Mouse (Mus musculus): Measurements from ENCODE around the gene Hes1. TPM values are rescaled to one million over a fixed set of nuclear protein-coding genes. Genes with fewer than 3 reads are reported as not detected.

Gene Hes1
- polyA plus RNA-seq, 1 experiment from 2014 or later, result 56.8 TPM

DNA sequence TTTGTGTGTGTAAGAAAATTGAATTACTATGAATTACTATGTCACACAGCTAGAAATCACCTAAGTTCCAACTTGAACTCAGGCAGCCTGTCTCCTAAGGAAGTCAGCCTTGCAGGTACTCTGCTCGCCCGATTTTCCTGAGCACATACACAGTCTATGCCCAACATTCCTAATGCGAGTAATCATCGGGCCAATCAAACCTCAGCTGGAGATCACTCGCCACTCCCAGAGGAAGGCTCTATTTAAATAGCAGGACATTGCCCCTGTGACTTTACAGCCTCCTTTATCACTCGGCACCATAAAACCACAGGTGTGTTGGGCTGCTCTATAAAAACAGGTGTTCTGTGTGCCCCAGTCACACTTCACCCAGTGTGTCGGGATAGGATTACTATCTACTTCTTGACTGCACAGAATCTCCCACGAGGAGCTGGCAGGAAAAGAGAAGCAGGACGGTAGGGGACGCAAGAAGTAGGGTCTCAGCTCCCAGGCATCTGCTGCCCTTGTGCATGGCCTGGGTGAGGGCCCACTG, 8.8 kb upstream of the Hes1 start:
- H3K9ac ChIP-seq (ENCODE audit: low read length), result no peak overlapping the region
- H3K4me1 ChIP-seq (ENCODE audit: control insufficient read depth, insufficient read depth, low read length), result peaks cover 5% of the 10 kb centered on the region; the same call in 1 of the 2 replicates
- 25% methylated on average over 10 of the region's 10 CpGs for WGBS
- ATAC-seq (ENCODE audit: insufficient read depth, low FRiP score, low TSS enrichment) (no peak), DNase-seq (ENCODE audit: low spot score) (no peak)
- no peak overlapping the region for H3K4me3 ChIP-seq (ENCODE audit: low read depth, low read length)
- no peaks in the 10 kb centered on the region for H3K9me3 ChIP-seq (ENCODE audit: control insufficient read depth, low read length)
- no peak overlapping the region for H3K27ac ChIP-seq (ENCODE audit: low read depth, low read length)
- no peak overlapping the region for H3K4me2 ChIP-seq (ENCODE audit: low read depth)
- H3K27me3 ChIP-seq (ENCODE audit: control insufficient read depth, insufficient read depth, low read length), result peaks cover 17% of the 10 kb centered on the region
- no peaks in the 10 kb centered on the region for H3K36me3 ChIP-seq (ENCODE audit: control insufficient read depth, insufficient read depth, low read length)

DNA sequence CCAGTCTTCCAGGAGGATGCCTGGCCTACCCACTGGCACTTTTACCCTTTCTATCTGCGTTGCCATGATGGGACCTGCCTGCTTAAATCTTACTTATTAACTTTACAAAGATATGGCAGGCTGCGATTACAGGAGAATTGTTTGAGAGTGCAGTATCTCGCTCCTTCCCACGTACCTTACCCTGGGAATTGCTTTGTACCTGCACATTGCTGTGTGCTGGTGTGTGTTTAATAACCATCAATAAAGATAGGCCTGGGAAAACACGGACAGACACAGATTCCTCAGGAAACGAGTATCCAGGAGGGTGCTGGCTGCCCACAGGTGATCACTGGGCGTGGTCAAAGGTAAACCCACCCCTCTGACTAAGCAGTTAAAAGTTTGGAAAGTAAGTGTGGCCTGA, 8.3 kb upstream of the Hes1 start:
- peaks cover 22% of the 10 kb centered on the region for H3K27me3 ChIP-seq (ENCODE audit: control insufficient read depth, insufficient read depth, low read length)
- H3K4me2 ChIP-seq (ENCODE audit: low read depth), result no peak overlapping the region
- H3K4me1 ChIP-seq (ENCODE audit: control insufficient read depth, insufficient read depth, low read length), result peaks cover 7% of the 10 kb centered on the region; the same call in 1 of the 2 replicates
- 69% methylated on average over 7 of the region's 7 CpGs for WGBS
- ATAC-seq (ENCODE audit: insufficient read depth, low FRiP score, low TSS enrichment), result no peak
- H3K36me3 ChIP-seq (ENCODE audit: control insufficient read depth, insufficient read depth, low read length), result no peaks in the 10 kb centered on the region
- no peak overlapping the region for H3K27ac ChIP-seq (ENCODE audit: low read depth, low read length)
- no peaks in the 10 kb centered on the region for H3K9me3 ChIP-seq (ENCODE audit: control insufficient read depth, low read length)
- no peak overlapping the region for H3K4me3 ChIP-seq (ENCODE audit: low read depth, low read length)
- no peak for DNase-seq (ENCODE audit: low spot score)
- H3K9ac ChIP-seq (ENCODE audit: low read length), result no peak overlapping the region

DNA sequence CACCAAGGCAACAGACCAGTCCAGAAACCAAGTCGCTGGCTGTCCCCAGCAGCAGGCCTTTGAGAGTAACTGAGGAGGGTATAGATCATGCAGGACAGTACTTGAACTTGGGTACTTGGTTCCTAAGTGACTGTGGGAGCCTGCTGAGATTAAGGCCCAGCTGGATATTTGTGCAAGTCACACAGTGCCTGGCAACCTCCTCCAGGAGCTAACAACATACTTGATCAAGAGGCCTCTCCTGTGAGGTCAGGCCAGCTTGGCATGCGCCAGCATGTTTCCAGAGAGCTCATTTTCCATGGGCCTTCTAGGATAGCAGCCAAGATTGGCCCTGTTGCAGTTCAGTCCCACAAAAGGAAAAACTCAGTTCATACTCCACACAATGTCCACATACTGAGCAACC, 7.3 kb upstream of the Hes1 start:
- DNase-seq (ENCODE audit: low spot score), result no peak
- Histone ChIP-seq H3K9me3 (ENCODE audit: control insufficient read depth, low read length) (no peaks in the 10 kb centered on the region), H3K36me3 (ENCODE audit: control insufficient read depth, insufficient read depth, low read length) (no peaks in the 10 kb centered on the region), H3K27ac (ENCODE audit: low read depth, low read length) (no peak overlapping the region), H3K4me2 (ENCODE audit: low read depth) (no peak overlapping the region), H3K4me1 (ENCODE audit: control insufficient read depth, insufficient read depth, low read length) (peaks cover 7% of the 10 kb centered on the region; the same call in 1 of the 2 replicates), H3K4me3 (ENCODE audit: low read depth, low read length) (no peak overlapping the region), H3K9ac (ENCODE audit: low read length) (no peak overlapping the region), H3K27me3 (ENCODE audit: control insufficient read depth, insufficient read depth, low read length) (peaks cover 29% of the 10 kb centered on the region)
- no peak for ATAC-seq (ENCODE audit: insufficient read depth, low FRiP score, low TSS enrichment)
- WGBS, result 75% methylated on average over 2 of the region's 2 CpGs

DNA sequence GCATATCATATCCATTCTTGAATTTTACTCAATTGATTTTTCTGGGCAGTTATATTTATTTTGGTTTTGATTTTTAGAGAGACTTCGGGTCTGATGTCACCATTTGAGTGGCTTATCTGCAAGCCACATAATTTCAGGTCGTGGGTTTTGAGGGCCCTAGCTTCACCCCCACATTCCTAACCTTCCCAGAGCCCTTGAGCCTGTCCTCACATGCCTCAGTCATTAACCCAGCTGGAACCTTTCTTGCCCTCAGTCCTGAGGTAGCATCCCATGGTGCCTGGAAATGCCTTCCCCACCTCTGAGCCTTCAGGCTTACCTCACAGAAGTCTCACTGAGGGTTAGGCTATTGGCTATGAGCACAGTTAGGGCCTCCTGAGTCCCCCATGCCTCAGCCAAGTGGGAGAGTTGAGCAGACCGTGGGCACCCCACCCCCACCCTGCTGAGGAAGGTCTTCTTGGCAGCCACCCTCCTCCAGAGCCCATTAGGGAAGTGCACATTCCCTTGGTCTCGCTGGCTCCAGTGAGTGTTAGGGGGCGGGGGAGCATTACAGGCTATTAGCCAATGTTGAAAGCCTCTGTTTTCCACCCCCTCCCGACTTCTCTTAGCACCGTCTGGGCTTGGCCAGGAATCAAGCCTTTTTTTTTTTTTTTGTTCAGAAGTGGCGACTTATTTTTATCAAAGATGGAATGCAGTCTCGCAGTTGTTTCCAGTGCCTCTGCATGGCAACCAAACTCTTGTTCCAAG, 5.0 kb upstream of the Hes1 start:
- ATAC-seq (ENCODE audit: insufficient read depth, low FRiP score, low TSS enrichment) (no peak), DNase-seq (ENCODE audit: low spot score) (no peak)
- H3K36me3 ChIP-seq (ENCODE audit: control insufficient read depth, insufficient read depth, low read length), result no peaks in the 10 kb centered on the region
- no peak overlapping the region for H3K9ac ChIP-seq (ENCODE audit: low read length)
- 19% methylated on average over 9 of the region's 9 CpGs for WGBS
- peaks cover 33% of the 10 kb centered on the region for H3K27me3 ChIP-seq (ENCODE audit: control insufficient read depth, insufficient read depth, low read length)
- H3K4me3 ChIP-seq (ENCODE audit: low read depth, low read length), result no peak overlapping the region
- no peaks in the 10 kb centered on the region for H3K9me3 ChIP-seq (ENCODE audit: control insufficient read depth, low read length)
- peaks cover 16% of the 10 kb centered on the region for H3K4me1 ChIP-seq (ENCODE audit: control insufficient read depth, insufficient read depth, low read length)
- H3K4me2 ChIP-seq (ENCODE audit: low read depth), result no peak overlapping the region
- H3K27ac ChIP-seq (ENCODE audit: low read depth, low read length), result no peak overlapping the region

DNA sequence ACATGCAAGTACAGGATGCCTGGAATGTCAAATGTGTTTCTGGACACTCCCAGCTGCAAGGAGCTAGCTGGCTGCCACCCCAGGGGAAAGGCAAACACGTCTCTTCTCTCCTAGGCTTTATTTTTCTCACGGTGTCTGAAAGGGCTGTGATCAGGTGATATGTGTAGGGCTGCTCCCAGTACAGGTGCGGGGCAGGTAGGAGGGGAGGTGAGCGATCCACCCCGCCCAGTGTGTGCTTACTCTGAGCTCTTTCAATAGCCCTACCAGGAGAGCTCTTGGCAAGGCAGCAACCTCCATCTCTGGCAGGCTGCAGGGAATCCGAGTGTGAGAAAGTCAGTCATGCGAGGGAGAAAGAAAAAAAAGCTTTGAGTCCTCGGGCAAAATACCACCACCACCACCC, 3.8 kb upstream of the Hes1 start:
- no peaks in the 10 kb centered on the region for H3K36me3 ChIP-seq (ENCODE audit: control insufficient read depth, insufficient read depth, low read length)
- no peak overlapping the region for H3K4me2 ChIP-seq (ENCODE audit: low read depth)
- no peaks in the 10 kb centered on the region for H3K9me3 ChIP-seq (ENCODE audit: control insufficient read depth, low read length)
- H3K27me3 ChIP-seq (ENCODE audit: control insufficient read depth, insufficient read depth, low read length), result peaks cover 33% of the 10 kb centered on the region
- no peak overlapping the region for H3K4me3 ChIP-seq (ENCODE audit: low read depth, low read length)
- 12% methylated on average over 8 of the region's 8 CpGs for WGBS
- no peak overlapping the region for H3K27ac ChIP-seq (ENCODE audit: low read depth, low read length)
- DNase-seq (ENCODE audit: low spot score) (no peak), ATAC-seq (ENCODE audit: insufficient read depth, low FRiP score, low TSS enrichment) (no peak)
- H3K4me1 ChIP-seq (ENCODE audit: control insufficient read depth, insufficient read depth, low read length), result peaks cover 18% of the 10 kb centered on the region
- H3K9ac ChIP-seq (ENCODE audit: low read length), result no peak overlapping the region

DNA sequence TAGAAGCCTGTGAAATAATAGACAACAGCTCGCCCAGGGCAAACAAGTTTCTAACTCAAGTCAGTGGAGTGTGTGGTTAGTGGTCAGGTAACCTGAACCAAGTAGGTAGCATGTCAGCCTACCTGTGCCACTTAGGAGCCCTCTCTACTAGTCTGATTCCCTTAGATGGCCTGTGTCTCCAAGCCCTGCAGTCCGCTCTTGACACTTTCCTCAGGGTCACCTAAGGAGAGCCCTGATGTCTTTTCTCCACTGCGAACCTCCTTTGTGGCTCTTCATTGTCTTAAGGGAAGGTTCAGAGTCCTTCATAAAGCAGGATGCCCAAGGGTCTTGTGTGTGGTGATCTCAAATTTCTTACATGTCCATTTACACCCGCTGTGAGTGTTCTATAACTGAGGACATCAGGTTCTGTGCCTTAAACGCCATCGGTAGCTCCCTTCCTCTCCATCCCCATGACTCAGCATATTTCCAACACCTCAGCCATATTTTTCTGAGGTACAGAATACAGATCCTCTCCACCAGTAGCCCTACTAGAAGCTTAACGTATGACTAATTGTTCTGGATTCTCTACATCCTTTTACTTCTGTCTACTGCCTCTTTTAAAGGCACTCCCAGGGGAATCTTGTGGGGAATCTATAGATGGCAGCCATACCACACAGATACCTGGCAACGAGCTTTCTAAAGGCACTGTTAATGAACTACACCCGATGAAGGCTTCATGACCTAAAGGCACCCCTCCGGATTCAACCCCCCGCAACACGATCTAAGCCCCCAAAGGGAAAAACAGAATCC, 1.7 kb upstream of the Hes1 start:
- Histone ChIP-seq H3K9me3 (ENCODE audit: control insufficient read depth, low read length) (no peaks in the 10 kb centered on the region), H3K27ac (ENCODE audit: low read depth, low read length) (no peak overlapping the region), H3K36me3 (ENCODE audit: control insufficient read depth, insufficient read depth, low read length) (no peaks in the 10 kb centered on the region), H3K9ac (ENCODE audit: low read length) (peak overlapping the region; percentile 88), H3K27me3 (ENCODE audit: control insufficient read depth, insufficient read depth, low read length) (peaks cover 28% of the 10 kb centered on the region), H3K4me2 (ENCODE audit: low read depth) (peak overlapping the region; percentile 62), H3K4me3 (ENCODE audit: low read depth, low read length) (peak overlapping the region; percentile 76), H3K4me1 (ENCODE audit: control insufficient read depth, insufficient read depth, low read length) (peaks cover 18% of the 10 kb centered on the region)
- ATAC-seq (ENCODE audit: insufficient read depth, low FRiP score, low TSS enrichment) (no peak), DNase-seq (ENCODE audit: low spot score) (no peak)
- WGBS, result 17% methylated on average over 12 of the region's 12 CpGs

DNA sequence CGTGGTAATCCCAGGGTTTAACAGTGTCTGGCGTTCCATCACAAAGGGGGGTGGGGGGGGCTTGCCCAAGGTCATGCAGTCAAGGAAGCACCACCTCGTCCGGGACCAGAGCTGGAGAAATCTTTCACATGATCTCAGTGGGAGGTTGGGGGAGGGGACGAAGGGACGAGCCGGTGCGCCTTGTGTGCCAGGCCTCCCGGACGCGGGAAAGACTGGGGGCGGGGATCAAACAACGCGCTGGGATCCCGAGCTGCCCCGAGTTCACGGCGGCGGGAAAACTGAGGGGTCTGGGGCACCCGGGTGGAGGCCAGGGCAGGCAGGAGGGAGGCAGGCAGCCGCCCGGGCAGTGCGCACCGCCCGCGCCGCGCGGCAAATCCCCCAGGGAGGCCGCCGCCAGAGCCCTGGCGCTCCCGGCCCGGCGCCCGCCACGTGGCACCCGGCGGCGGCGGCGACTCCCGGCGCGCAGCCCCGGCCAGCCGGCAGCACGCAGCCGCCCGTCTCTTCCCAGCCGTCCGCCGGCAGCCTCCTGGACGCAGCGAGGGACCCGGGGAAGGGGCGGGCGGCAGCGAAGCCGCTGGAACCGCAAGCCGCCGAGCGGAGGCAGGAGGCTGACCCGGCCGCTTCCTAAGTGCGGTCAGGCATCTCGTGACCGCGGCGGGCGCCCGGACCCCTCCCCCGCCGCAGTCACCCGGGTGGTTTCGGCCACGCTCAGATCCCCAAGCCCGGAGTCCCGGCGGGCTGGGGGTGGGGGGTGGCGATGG, 883 bp upstream of the Hes1 start:
- peak; percentile 36 for ATAC-seq (ENCODE audit: insufficient read depth, low FRiP score, low TSS enrichment)
- peak; percentile 81 for DNase-seq (ENCODE audit: low spot score)
- Histone ChIP-seq H3K9ac (ENCODE audit: low read length) (peak overlapping the region; percentile 88), H3K9me3 (ENCODE audit: control insufficient read depth, low read length) (no peaks in the 10 kb centered on the region), H3K4me1 (ENCODE audit: control insufficient read depth, insufficient read depth, low read length) (peaks cover 22% of the 10 kb centered on the region), H3K4me2 (ENCODE audit: low read depth) (peak overlapping the region; percentile 62), H3K27ac (ENCODE audit: low read depth, low read length) (peak overlapping the region; percentile 85), H3K27me3 (ENCODE audit: control insufficient read depth, insufficient read depth, low read length) (peaks cover 33% of the 10 kb centered on the region), H3K36me3 (ENCODE audit: control insufficient read depth, insufficient read depth, low read length) (no peaks in the 10 kb centered on the region), H3K4me3 (ENCODE audit: low read depth, low read length) (peak overlapping the region; percentile 76)
- WGBS, result 0% methylated on average over 50 of the region's 82 CpGs

DNA sequence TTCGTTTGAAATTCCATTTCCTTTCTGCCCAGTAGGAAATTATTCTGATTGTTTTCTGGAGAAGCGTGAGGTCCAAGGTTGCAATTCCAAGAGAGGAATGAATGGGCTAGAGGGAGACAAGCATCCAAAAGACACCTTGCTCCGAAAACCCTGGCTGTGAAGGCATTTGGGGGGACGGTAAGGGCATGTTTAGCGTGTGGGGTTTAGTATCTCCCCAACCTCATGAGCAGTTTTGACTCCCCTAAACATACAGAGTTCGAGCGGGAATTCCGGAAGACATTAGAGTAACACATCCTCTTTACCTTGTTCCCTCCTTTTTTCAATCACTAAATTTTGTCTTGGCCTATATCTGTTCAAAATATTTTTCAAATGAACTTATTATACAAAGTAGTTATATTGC, 429 bp downstream of the Hes1 start:
- WGBS, result under 1% methylated on average over 8 of the region's 8 CpGs
- no peaks in the 10 kb centered on the region for H3K36me3 ChIP-seq (ENCODE audit: control insufficient read depth, insufficient read depth, low read length)
- no peak for ATAC-seq (ENCODE audit: insufficient read depth, low FRiP score, low TSS enrichment)
- peak overlapping the region; percentile 62 for H3K4me2 ChIP-seq (ENCODE audit: low read depth)
- peak overlapping the region; percentile 45 for H3K9ac ChIP-seq (ENCODE audit: low read length)
- no peaks in the 10 kb centered on the region for H3K9me3 ChIP-seq (ENCODE audit: control insufficient read depth, low read length)
- DNase-seq (ENCODE audit: low spot score), result no peak
- H3K4me1 ChIP-seq (ENCODE audit: control insufficient read depth, insufficient read depth, low read length), result peaks cover 26% of the 10 kb centered on the region
- peak overlapping the region; percentile 85 for H3K27ac ChIP-seq (ENCODE audit: low read depth, low read length)
- H3K27me3 ChIP-seq (ENCODE audit: control insufficient read depth, insufficient read depth, low read length), result peaks cover 26% of the 10 kb centered on the region
- peak overlapping the region; percentile 76 for H3K4me3 ChIP-seq (ENCODE audit: low read depth, low read length)
